In genomic region chr9:48650846-48651245, GRCm38 (mm10) we compare ENCODE assay signal across 25 mouse cellular contexts. TPM values are rescaled to one million over a fixed set of nuclear protein-coding genes. Genes with fewer than 3 reads are reported as not detected.
DNase-seq lines count a peak whose midpoint lies in the region; ATAC-seq lines count a peak whose summit lies in the region.
"Had no signal": no experiment of that assay in that cellular context is flagged by ENCODE, and none has a peak within 500 bp of the region (broad histone marks: within the 10 kb centered on the region; RNA-seq: fewer than 3 reads in every experiment).

No protein-coding gene starts in this region.

- H3K4me2 ChIP-seq in heart, embryonic 11.5 days: no peak overlapping the region
- no peak overlapping the region for H3K4me2 ChIP-seq in midbrain, embryonic 14.5 days (ENCODE audit: low read length)
- H3K4me2 ChIP-seq: embryonic facial prominence, embryonic 15.5 days; forebrain, embryonic 15.5 days; hindbrain, embryonic 15.5 days; limb, embryonic 15.5 days had no signal

- H3K4me1 ChIP-seq in heart, embryonic 11.5 days (ENCODE audit: control insufficient read depth, insufficient read depth, low read length): peaks cover 4% of the 10 kb centered on the region; the same call in 1 of the 2 replicates
- H3K4me1 ChIP-seq in midbrain, embryonic 10.5 days: peaks cover 99% of the 10 kb centered on the region
- H3K4me1 ChIP-seq in midbrain, embryonic 14.5 days (ENCODE audit: control insufficient read depth, insufficient read depth, low read length): peaks cover 25% of the 10 kb centered on the region

- no peak overlapping the region for H3K27ac ChIP-seq in heart, embryonic 11.5 days (ENCODE audit: low read depth, low read length)
- peak overlapping the region; percentile 91 for H3K27ac ChIP-seq in midbrain, embryonic 10.5 days (replicated peaks)
- H3K27ac ChIP-seq in midbrain, embryonic 14.5 days (replicated peaks; ENCODE audit: low read depth, low read length): no peak overlapping the region
- H3K27ac ChIP-seq: embryonic facial prominence, embryonic 15.5 days; forebrain, embryonic 15.5 days; heart, embryonic 10.5 days; hindbrain, embryonic 15.5 days; limb, embryonic 15.5 days; liver, embryonic 13.5 days; macrophage; neural tube, embryonic 12.5 days had no signal

- WGBS in heart, embryonic 11.5 days (ENCODE audit: insufficient replicate concordance): 91% methylated on average over 2 of the region's 2 CpGs
- WGBS in midbrain, embryonic 10.5 days: 81% methylated on average over 2 of the region's 2 CpGs
- WGBS in midbrain, embryonic 14.5 days: 76% methylated on average over 2 of the region's 2 CpGs

- no peaks in the 10 kb centered on the region for H3K9me3 ChIP-seq in heart, embryonic 11.5 days (replicated peaks; ENCODE audit: control insufficient read depth, low read length)
- no peaks in the 10 kb centered on the region for H3K9me3 ChIP-seq in midbrain, embryonic 10.5 days (replicated peaks)
- no peaks in the 10 kb centered on the region for H3K9me3 ChIP-seq in midbrain, embryonic 14.5 days (ENCODE audit: control insufficient read depth, low read length)
- H3K9me3 ChIP-seq: embryonic facial prominence, embryonic 15.5 days; forebrain, embryonic 15.5 days; heart, embryonic 10.5 days; hindbrain, embryonic 15.5 days; limb, embryonic 15.5 days; liver, embryonic 13.5 days; neural tube, embryonic 12.5 days had no signal

- no peaks in the 10 kb centered on the region for H3K36me3 ChIP-seq in heart, embryonic 11.5 days (ENCODE audit: control insufficient read depth, insufficient read depth, low read length)
- peaks cover 11% of the 10 kb centered on the region for H3K36me3 ChIP-seq in midbrain, embryonic 10.5 days
- no peaks in the 10 kb centered on the region for H3K36me3 ChIP-seq in midbrain, embryonic 14.5 days (ENCODE audit: control insufficient read depth, insufficient read depth, low read length)
- H3K36me3 ChIP-seq: embryonic facial prominence, embryonic 15.5 days; forebrain, embryonic 15.5 days; heart, embryonic 10.5 days; hindbrain, embryonic 15.5 days; limb, embryonic 15.5 days; liver, embryonic 13.5 days; neural tube, embryonic 12.5 days had no signal

- H3K4me3 ChIP-seq in heart, embryonic 11.5 days (ENCODE audit: low read depth, low read length): no peak overlapping the region
- no peak overlapping the region for H3K4me3 ChIP-seq in midbrain, embryonic 10.5 days
- no peak overlapping the region for H3K4me3 ChIP-seq in midbrain, embryonic 14.5 days (replicated peaks; ENCODE audit: low read depth, low read length)
- H3K4me3 ChIP-seq: embryonic facial prominence, embryonic 15.5 days; forebrain, embryonic 15.5 days; heart, embryonic 10.5 days; hindbrain, embryonic 15.5 days; limb, embryonic 15.5 days; liver, embryonic 13.5 days; myocyte; neural tube, embryonic 12.5 days had no signal

- ATAC-seq in heart, embryonic 11.5 days (replicated peaks; ENCODE audit: insufficient number of reproducible peaks, low FRiP score, low TSS enrichment): no peak
- no peak for ATAC-seq in midbrain, embryonic 14.5 days (ENCODE audit: low FRiP score, low TSS enrichment)
- ATAC-seq: CD4-positive, CD25-positive, alpha-beta regulatory T cell, adult 4 months; forebrain, embryonic 15.5 days; inflammation-experienced regulatory T-cells, adult 6 months; lung, postnatal 0 days had no signal

- no peak overlapping the region for H3K9ac ChIP-seq in heart, embryonic 11.5 days (ENCODE audit: low read depth, low read length)
- no peak overlapping the region for H3K9ac ChIP-seq in midbrain, embryonic 14.5 days (replicated peaks; ENCODE audit: low read length)
- H3K9ac ChIP-seq: embryonic facial prominence, embryonic 15.5 days; forebrain, embryonic 15.5 days; hindbrain, embryonic 15.5 days; limb, embryonic 15.5 days; liver, embryonic 13.5 days; neural tube, embryonic 12.5 days had no signal

- DNase-seq in heart, adult 11 months: peak; percentile 81
- DNase-seq in midbrain, embryonic 10.5 days (ENCODE audit: low spot score): no peak
- DNase-seq in midbrain, embryonic 14.5 days: no peak
- DNase-seq in urinary bladder, adult 2 months (ENCODE audit: low spot score): peak; percentile 14
- no peak for DNase-seq in urinary bladder, postnatal 25 days (ENCODE audit: low spot score)
- DNase-seq in adrenal gland, adult 2 months: no peak
- DNase-seq: adrenal gland, postnatal 25 days; heart, postnatal 4 days; kidney, adult 2 months; kidney, postnatal 36 days; left cerebral cortex, postnatal 4 days; liver, embryonic 13.5 days had no signal

- peaks cover 11% of the 10 kb centered on the region for H3K27me3 ChIP-seq in heart, embryonic 11.5 days (ENCODE audit: control insufficient read depth, insufficient read depth, low read length)
- no peaks in the 10 kb centered on the region for H3K27me3 ChIP-seq in midbrain, embryonic 10.5 days (ENCODE audit: low read depth, poor library complexity, severe bottlenecking)
- H3K27me3 ChIP-seq in midbrain, embryonic 14.5 days (ENCODE audit: control insufficient read depth, insufficient read depth, low read length): no peaks in the 10 kb centered on the region

RNA-seq across cellular contexts. Expression of gene Nnmt, which starts 45.9 kb away (rescaled TPM):
- polyA plus RNA-seq in heart, embryonic 11.5 days (2014; fragmentation: Nextera tagmentation; extraction: Ambion mirVana): 3.4 and 4.2 TPM in 2 replicates
- polyA plus RNA-seq in midbrain, embryonic 10.5 days (2016; fragmentation: Nextera tagmentation; extraction: Ambion mirVana): 0.65 and 1.1 TPM in 2 replicates
- 0.99 and 1.0 TPM in 2 replicates for polyA plus RNA-seq in midbrain, embryonic 14.5 days (2014; fragmentation: Nextera tagmentation; extraction: Ambion mirVana)
- polyA plus RNA-seq in urinary bladder, adult 2 months (2012; rRNA removed): 5.0 and 8.2 TPM in 2 replicates
- 100 to 1,000 TPM in 1 of 2 experiments, 10 to 100 TPM in 1; 25.8 to 147 TPM for total RNA-seq in adrenal gland, adult 2 months (2021)
- 4.1 and 9.5 TPM in 2 replicates for polyA plus RNA-seq in adrenal gland, adult 2 months (2012; rRNA removed)
- total RNA-seq: megakaryocyte-erythroid progenitor cell, adult 5-6 weeks had no signal
- polyA plus RNA-seq: CD4-positive, CD25-positive, alpha-beta regulatory T cell, adult 4 months; macrophage had no signal

Comparison
In these comparisons a context has a peak if more than half of its experiments do, and no peak if none do; other contexts are left out.
1. DNase-seq: peak in heart, adult 11 months (single experiment) and urinary bladder, adult 2 months (single experiment); none in midbrain, embryonic 10.5 days (single experiment), midbrain, embryonic 14.5 days (single experiment), urinary bladder, postnatal 25 days (single experiment) and adrenal gland, adult 2 months (single experiment).